8 mouse cellular contexts compared by ENCODE assay signal in genomic region chr15:101052560-101053501, GRCm38 (mm10). TPM values are rescaled to one million over a fixed set of nuclear protein-coding genes. Genes with fewer than 3 reads are reported as not detected.
DNase-seq lines count a peak whose midpoint lies in the region; ATAC-seq and TF ChIP-seq lines count a peak whose summit lies in the region.

No protein-coding gene starts in this region.

- no peak for TF ChIP-seq CTCF in lung, embryonic 14.5 days (IDR thresholded peaks at IDR 0.05; ENCODE audit: low read depth)
- TF ChIP-seq CTCF in lung, adult 2 months (IDR thresholded peaks at IDR 0.05; ENCODE audit: insufficient read depth, low read length), result no peak

- no peak for TF ChIP-seq POLR2A in lung, adult 2 months (IDR thresholded peaks at IDR 0.05; ENCODE audit: borderline replicate concordance, extremely low read depth, low read depth, low read length)
- TF ChIP-seq POLR2A in limb, embryonic 14.5 days (IDR thresholded peaks at IDR 0.05; ENCODE audit: borderline replicate concordance, extremely low read depth, insufficient read depth, insufficient read length), result no peak

- no peaks in the 10 kb centered on the region for H3K9me3 ChIP-seq in lung, embryonic 14.5 days (ENCODE audit: low read depth, low read length)
- H3K9me3 ChIP-seq in forebrain, embryonic 12.5 days, result no peaks in the 10 kb centered on the region
- H3K9me3 ChIP-seq in limb, embryonic 14.5 days (ENCODE audit: control insufficient read depth, low read length), result no peaks in the 10 kb centered on the region
- H3K9me3 ChIP-seq in neural tube, embryonic 15.5 days (replicated peaks), result no peaks in the 10 kb centered on the region

- H3K36me3 ChIP-seq in lung, embryonic 14.5 days (ENCODE audit: insufficient read depth), result peaks cover 4% of the 10 kb centered on the region; the same call in 1 of the 2 replicates
- no peaks in the 10 kb centered on the region; the same call in 1 of the 2 replicates for H3K36me3 ChIP-seq in forebrain, embryonic 12.5 days (replicated peaks)
- 0 out of 2 replicates have a peak, but pooled peaks cover 14% of the 10 kb centered on the region for H3K36me3 ChIP-seq in limb, embryonic 14.5 days (ENCODE audit: control insufficient read depth, insufficient read depth, low read length)
- H3K36me3 ChIP-seq in neural tube, embryonic 15.5 days, result no peaks in the 10 kb centered on the region

- H3K4me1 ChIP-seq in lung, embryonic 14.5 days (ENCODE audit: insufficient read depth), result no peaks in the 10 kb centered on the region
- H3K4me1 ChIP-seq in lung, adult 2 months (ENCODE audit: control insufficient read depth, insufficient read depth, low read length), result no peaks in the 10 kb centered on the region; the same call in 1 of the 2 replicates
- H3K4me1 ChIP-seq in forebrain, embryonic 12.5 days, result peaks cover 18% of the 10 kb centered on the region
- peaks cover 11% of the 10 kb centered on the region; the same call in 1 of the 2 replicates for H3K4me1 ChIP-seq in limb, embryonic 14.5 days (ENCODE audit: control insufficient read depth, insufficient read depth, low read length)
- peaks cover 23% of the 10 kb centered on the region for H3K4me1 ChIP-seq in neural tube, embryonic 15.5 days

- 23% methylated on average over 100 of the region's 120 CpGs for WGBS in lung, embryonic 14.5 days
- WGBS in lung, adult 2 months, result 68% methylated on average over 105 of the region's 120 CpGs
- 18% methylated on average over 86 of the region's 120 CpGs for WGBS in forebrain, embryonic 12.5 days
- 14% methylated on average over 51 of the region's 120 CpGs for WGBS in limb, embryonic 14.5 days
- WGBS in neural tube, embryonic 15.5 days, result 7% methylated on average over 113 of the region's 120 CpGs

- ATAC-seq in lung, embryonic 14.5 days (ENCODE audit: insufficient read depth), result peak; percentile 8; the same call in 1 of the 2 replicates
- ATAC-seq in forebrain, embryonic 12.5 days (ENCODE audit: low FRiP score), result peak; percentile 9; the same call in 1 of the 2 replicates
- ATAC-seq in limb, embryonic 14.5 days (ENCODE audit: low FRiP score, low read depth), result no peak
- ATAC-seq in neural tube, embryonic 15.5 days (ENCODE audit: low FRiP score), result no peak

- peaks cover 68% of the 10 kb centered on the region for H3K27me3 ChIP-seq in lung, embryonic 14.5 days (ENCODE audit: insufficient read depth, low read length)
- peaks cover 94% of the 10 kb centered on the region for H3K27me3 ChIP-seq in forebrain, embryonic 12.5 days
- H3K27me3 ChIP-seq in limb, embryonic 14.5 days (ENCODE audit: control insufficient read depth, insufficient read depth, low read length), result peaks cover 43% of the 10 kb centered on the region
- peaks cover 56% of the 10 kb centered on the region for H3K27me3 ChIP-seq in neural tube, embryonic 15.5 days (replicated peaks)

- peak; percentile 74 for DNase-seq in lung, embryonic 14.5 days
- no peak for DNase-seq in lung, adult 2 months
- no peak for DNase-seq in limb, embryonic 14.5 days (ENCODE audit: low spot score)
- no peak for DNase-seq in cerebellum, adult 11 months
- no peak for DNase-seq in left cerebral cortex, adult 11 months (ENCODE audit: low spot score)
- no peak for DNase-seq in cerebellum, postnatal 14 days

- H3K9ac ChIP-seq in lung, embryonic 14.5 days, result peak overlapping the region; percentile 26
- H3K9ac ChIP-seq in forebrain, embryonic 12.5 days, result peak overlapping the region; percentile 49; the same call in 1 of the 2 replicates
- H3K9ac ChIP-seq in limb, embryonic 14.5 days (ENCODE audit: low read depth, low read length, severe bottlenecking), result peak overlapping the region; percentile 45
- no peak overlapping the region for H3K9ac ChIP-seq in neural tube, embryonic 15.5 days (replicated peaks)

- peak overlapping the region; percentile 36 for H3K4me3 ChIP-seq in lung, embryonic 14.5 days (ENCODE audit: low read depth, low read length)
- no peak overlapping the region for H3K4me3 ChIP-seq in lung, adult 2 months (replicated peaks; ENCODE audit: extremely low read depth, low read depth, low read length)
- H3K4me3 ChIP-seq in forebrain, embryonic 12.5 days (replicated peaks), result peak overlapping the region; percentile 40
- peak overlapping the region; percentile 41 for H3K4me3 ChIP-seq in limb, embryonic 14.5 days (replicated peaks; ENCODE audit: low read length)
- peak overlapping the region; percentile 38 for H3K4me3 ChIP-seq in neural tube, embryonic 15.5 days (replicated peaks)

- H3K4me2 ChIP-seq in lung, embryonic 14.5 days, result peak overlapping the region; percentile 67
- peak overlapping the region; percentile 63 for H3K4me2 ChIP-seq in forebrain, embryonic 12.5 days
- peak overlapping the region; percentile 61 for H3K4me2 ChIP-seq in limb, embryonic 14.5 days (replicated peaks; ENCODE audit: low read depth, low read length, severe bottlenecking)
- peak overlapping the region; percentile 63 for H3K4me2 ChIP-seq in neural tube, embryonic 15.5 days

- H3K27ac ChIP-seq in lung, embryonic 14.5 days (ENCODE audit: low read depth), result no peak overlapping the region
- H3K27ac ChIP-seq in forebrain, embryonic 12.5 days, result no peak overlapping the region
- H3K27ac ChIP-seq in limb, embryonic 14.5 days (replicated peaks; ENCODE audit: low read depth, low read length), result no peak overlapping the region
- H3K27ac ChIP-seq in neural tube, embryonic 15.5 days (replicated peaks), result 0 out of 2 replicates have a peak overlapping the region, but pooled peaks have one; percentile 45

RNA-seq across cellular contexts. Expression of gene Gm47841, which starts 5.6 kb away (rescaled TPM):
- not detected in 2 replicates for polyA plus RNA-seq in lung, embryonic 14.5 days (2014; fragmentation: Nextera tagmentation; extraction: Ambion mirVana)
- 0.15 and 0.22 TPM in 2 replicates for polyA plus RNA-seq in lung, adult 2 months (2012; rRNA removed)
- not detected in 2 replicates for polyA plus RNA-seq in forebrain, embryonic 12.5 days (2016; fragmentation: Nextera tagmentation; extraction: Ambion mirVana)
- 0.05 TPM in 1 of 2 replicates, not detected in the other for polyA plus RNA-seq in limb, embryonic 14.5 days (2012; rRNA removed)
- polyA plus RNA-seq in limb, embryonic 14.5 days (2014; fragmentation: Nextera tagmentation; extraction: Ambion mirVana), result not detected in 2 replicates
- 0.14 TPM in 1 of 2 replicates, not detected in the other for polyA plus RNA-seq in neural tube, embryonic 15.5 days (2015; fragmentation: Nextera tagmentation; extraction: Ambion mirVana)

RNA-seq across cellular contexts. Expression of gene Fignl2, which starts 25.5 kb away (rescaled TPM):
- 0.26 and 0.34 TPM in 2 replicates for polyA plus RNA-seq in lung, embryonic 14.5 days (2014; fragmentation: Nextera tagmentation; extraction: Ambion mirVana)
- 9.3 and 10.6 TPM in 2 replicates for polyA plus RNA-seq in lung, adult 2 months (2012; rRNA removed)
- 0.21 and 0.22 TPM in 2 replicates for polyA plus RNA-seq in forebrain, embryonic 12.5 days (2016; fragmentation: Nextera tagmentation; extraction: Ambion mirVana)
- polyA plus RNA-seq in limb, embryonic 14.5 days (2012; rRNA removed), result 3.7 and 5.4 TPM in 2 replicates
- polyA plus RNA-seq in limb, embryonic 14.5 days (2014; fragmentation: Nextera tagmentation; extraction: Ambion mirVana), result 0.15 and 0.17 TPM in 2 replicates
- 0.20 and 0.22 TPM in 2 replicates for polyA plus RNA-seq in neural tube, embryonic 15.5 days (2015; fragmentation: Nextera tagmentation; extraction: Ambion mirVana)

Comparison
In these comparisons a context has a peak if more than half of its experiments do, and no peak if none do; other contexts are left out.
1. ATAC-seq: peak in lung, embryonic 14.5 days (single experiment) and forebrain, embryonic 12.5 days (single experiment); none in limb, embryonic 14.5 days (single experiment) and neural tube, embryonic 15.5 days (single experiment).
2. Peak in every context shown above with its lines, with median percentiles within 50 percentile points of each other: H3K4me2 ChIP-seq.